Mouse (Mus musculus): ENCODE results near the gene Gm28360. TPM values are rescaled to one million over a fixed set of nuclear protein-coding genes. Genes with fewer than 3 reads are reported as not detected.

The Gm28360 gene
- not detected in 2 replicates for polyA plus RNA-seq (2021; fragmentation: Nextera tagmentation)
- long read RNA-seq, experiment 1, result 0 reads
- long read RNA-seq, experiment 2, result 0 reads

DNA sequence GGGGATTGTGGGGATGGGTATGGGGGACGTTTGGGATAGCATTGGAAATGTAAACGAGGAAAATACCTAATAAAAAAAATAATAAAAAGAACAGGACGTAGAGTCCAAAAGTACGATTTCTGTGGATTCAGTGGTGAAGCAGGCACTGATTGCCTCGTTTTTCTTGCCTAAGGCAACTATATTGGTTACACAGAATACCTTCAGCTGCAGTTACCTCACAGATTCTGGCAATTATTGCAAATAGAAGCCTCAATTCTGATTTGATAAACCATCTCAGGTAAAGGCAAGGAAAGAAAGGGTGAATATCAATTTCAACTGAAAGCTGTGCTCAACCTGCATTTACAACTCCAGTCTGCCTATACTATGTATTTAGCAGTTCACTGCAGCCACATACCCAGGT is at the start of gene Gm28360:
Gene Gm28360, plus strand, starts transcription at position 301 of the 400 bp plus-strand sequence.

GRCm38 (mm10) chr1:117780833-117781232 is 49.0 kb upstream of the Gm28360 start, which contains the start of gene B020011L13Rik:
TSS of gene B020011L13Rik (plus strand) at chr1:117781133.

Other genes with a start within 250 kb of the Gm28360 start
- not detected in 2 replicates for gene Gm28363, start 132.9 kb upstream of the Gm28360 start, polyA plus RNA-seq (2021; fragmentation: Nextera tagmentation)
- not detected in 2 replicates for gene B020011L13Rik, start 48.9 kb upstream of the Gm28360 start, polyA plus RNA-seq (2021; fragmentation: Nextera tagmentation)
- gene Gm28168, start 97.9 kb downstream of the Gm28360 start, polyA plus RNA-seq (2021; fragmentation: Nextera tagmentation), result not detected in 2 replicates
- gene Gm7145, start 135.9 kb downstream of the Gm28360 start, polyA plus RNA-seq (2021; fragmentation: Nextera tagmentation), result not detected in 2 replicates